In the genomic region with DNA sequence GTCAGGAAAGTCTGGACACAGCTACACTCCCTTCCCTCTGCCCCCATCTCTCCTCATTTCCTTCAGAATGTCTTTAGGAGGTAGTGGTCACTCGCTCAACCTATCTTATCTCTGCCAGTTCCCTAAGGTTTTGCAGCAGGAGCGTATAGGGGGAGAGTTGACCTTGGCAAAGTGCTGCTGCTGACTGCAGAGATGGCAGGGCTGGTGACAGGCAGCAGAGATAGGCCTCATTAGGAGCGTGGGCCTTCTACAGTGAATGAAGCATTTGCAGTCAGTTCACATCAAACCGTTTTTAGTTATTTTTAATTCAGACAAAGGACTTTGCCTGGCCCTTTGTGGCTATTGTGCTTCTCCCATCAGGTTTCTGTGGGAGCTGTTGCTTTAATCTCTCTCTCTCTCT, we compare ENCODE assay signal across 20 mouse cellular contexts. TPM values are rescaled to one million over a fixed set of nuclear protein-coding genes. Genes with fewer than 3 reads are reported as not detected.
DNase-seq lines count a peak whose midpoint lies in the region; ATAC-seq lines count a peak whose summit lies in the region.
"Had no signal": no experiment of that assay in that cellular context is flagged by ENCODE, and none has a peak within 500 bp of the region (broad histone marks: within the 10 kb centered on the region; RNA-seq: fewer than 3 reads in every experiment).

No protein-coding gene starts in this region.

- DNase-seq in heart, postnatal 10 days = no peak
- DNase-seq in adrenal gland, adult 2 months = no peak
- no peak for DNase-seq in urinary bladder, postnatal 4 days (ENCODE audit: low spot score in 2 of 2)
- DNase-seq: cerebellum, adult 18-20 months; embryo, embryonic 11 days; gastrocnemius, adult 2 months; kidney, postnatal 25 days; thymus, postnatal 14 days had no signal

- no peak overlapping the region for H3K9ac ChIP-seq in heart, embryonic 15.5 days
- no peak overlapping the region for H3K9ac ChIP-seq in forebrain, embryonic 15.5 days (replicated peaks)
- H3K9ac ChIP-seq in hindbrain, embryonic 16.5 days (ENCODE audit: low read depth, low read length) = no peak overlapping the region
- H3K9ac ChIP-seq in neural tube, embryonic 15.5 days (replicated peaks) = no peak overlapping the region
- no peak overlapping the region for H3K9ac ChIP-seq in intestine, embryonic 16.5 days (ENCODE audit: low read depth, low read length)
- H3K9ac ChIP-seq: intestine, embryonic 15.5 days; limb, embryonic 15.5 days; lung, embryonic 15.5 days; neural tube, embryonic 13.5 days had no signal

- peak overlapping the region; percentile 24 for H3K27ac ChIP-seq in heart, embryonic 15.5 days
- peak overlapping the region; percentile 41 for H3K27ac ChIP-seq in forebrain, embryonic 15.5 days (replicated peaks)
- no peak overlapping the region for H3K27ac ChIP-seq in hindbrain, embryonic 16.5 days (ENCODE audit: low read depth, low read length)
- H3K27ac ChIP-seq in neural tube, embryonic 15.5 days (replicated peaks) = 0 out of 2 replicates have a peak overlapping the region, but pooled peaks have one; percentile 1
- H3K27ac ChIP-seq in intestine, embryonic 16.5 days (ENCODE audit: low read length) = no peak overlapping the region
- H3K27ac ChIP-seq: gastrocnemius, adult 2 months; intestine, embryonic 15.5 days; limb, embryonic 15.5 days; lung, embryonic 15.5 days; neural tube, embryonic 13.5 days had no signal

- H3K4me1 ChIP-seq in heart, embryonic 15.5 days (replicated peaks) = peaks cover 23% of the 10 kb centered on the region
- H3K4me1 ChIP-seq in forebrain, embryonic 15.5 days = peaks cover 36% of the 10 kb centered on the region
- H3K4me1 ChIP-seq in hindbrain, embryonic 16.5 days (ENCODE audit: control insufficient read depth, insufficient read depth, low read depth, low read length) = peaks cover 16% of the 10 kb centered on the region
- H3K4me1 ChIP-seq in neural tube, embryonic 15.5 days = peaks cover 19% of the 10 kb centered on the region; the same call in 1 of the 2 replicates
- H3K4me1 ChIP-seq in intestine, embryonic 16.5 days (ENCODE audit: control insufficient read depth, insufficient read depth, low read length) = 0 out of 2 replicates have a peak, but pooled peaks cover 6% of the 10 kb centered on the region
- H3K4me1 ChIP-seq: limb, embryonic 15.5 days; lung, embryonic 15.5 days had no signal

- H3K36me3 ChIP-seq in heart, embryonic 15.5 days = 0 out of 2 replicates have a peak, but pooled peaks cover 4% of the 10 kb centered on the region
- 0 out of 2 replicates have a peak, but pooled peaks cover 4% of the 10 kb centered on the region for H3K36me3 ChIP-seq in forebrain, embryonic 15.5 days
- 0 out of 2 replicates have a peak, but pooled peaks cover 2% of the 10 kb centered on the region for H3K36me3 ChIP-seq in hindbrain, embryonic 16.5 days (ENCODE audit: control insufficient read depth, insufficient read depth, low read length)
- H3K36me3 ChIP-seq in neural tube, embryonic 15.5 days = no peaks in the 10 kb centered on the region
- H3K36me3 ChIP-seq in intestine, embryonic 16.5 days (ENCODE audit: control insufficient read depth, insufficient read depth, low read length) = no peaks in the 10 kb centered on the region
- H3K36me3 ChIP-seq: intestine, embryonic 15.5 days; limb, embryonic 15.5 days; lung, embryonic 15.5 days had no signal

- no peaks in the 10 kb centered on the region for H3K27me3 ChIP-seq in heart, embryonic 15.5 days
- H3K27me3 ChIP-seq in forebrain, embryonic 15.5 days = no peaks in the 10 kb centered on the region
- H3K27me3 ChIP-seq in hindbrain, embryonic 16.5 days (replicated peaks; ENCODE audit: control insufficient read depth, insufficient read depth, low read length) = no peaks in the 10 kb centered on the region
- H3K27me3 ChIP-seq in neural tube, embryonic 15.5 days (replicated peaks) = no peaks in the 10 kb centered on the region
- no peaks in the 10 kb centered on the region for H3K27me3 ChIP-seq in intestine, embryonic 16.5 days (replicated peaks; ENCODE audit: control insufficient read depth, insufficient read depth, low read length)
- H3K27me3 ChIP-seq: intestine, embryonic 15.5 days; limb, embryonic 15.5 days; lung, embryonic 15.5 days; neural tube, embryonic 13.5 days had no signal

- 16% methylated on average over 4 of the region's 4 CpGs for WGBS in heart, embryonic 15.5 days
- WGBS in forebrain, embryonic 15.5 days = 14% methylated on average over 4 of the region's 4 CpGs
- 33% methylated on average over 4 of the region's 4 CpGs for WGBS in hindbrain, embryonic 16.5 days
- WGBS in neural tube, embryonic 15.5 days = 38% methylated on average over 4 of the region's 4 CpGs
- WGBS in intestine, embryonic 16.5 days = 73% methylated on average over 4 of the region's 4 CpGs

- no peaks in the 10 kb centered on the region for H3K9me3 ChIP-seq in heart, embryonic 15.5 days (replicated peaks)
- H3K9me3 ChIP-seq in forebrain, embryonic 15.5 days = no peaks in the 10 kb centered on the region
- no peaks in the 10 kb centered on the region for H3K9me3 ChIP-seq in hindbrain, embryonic 16.5 days (ENCODE audit: control insufficient read depth, low read length)
- H3K9me3 ChIP-seq in neural tube, embryonic 15.5 days (replicated peaks) = no peaks in the 10 kb centered on the region
- H3K9me3 ChIP-seq in intestine, embryonic 16.5 days (ENCODE audit: control insufficient read depth, low read length) = no peaks in the 10 kb centered on the region
- H3K9me3 ChIP-seq: intestine, embryonic 15.5 days; limb, embryonic 15.5 days; lung, embryonic 15.5 days; megakaryocyte, embryonic 14.5 days; neural tube, embryonic 13.5 days had no signal

- no peak overlapping the region for H3K4me2 ChIP-seq in heart, embryonic 15.5 days
- no peak overlapping the region for H3K4me2 ChIP-seq in forebrain, embryonic 15.5 days (replicated peaks)
- H3K4me2 ChIP-seq in hindbrain, embryonic 16.5 days (ENCODE audit: low read length) = no peak overlapping the region
- H3K4me2 ChIP-seq in neural tube, embryonic 15.5 days = no peak overlapping the region
- H3K4me2 ChIP-seq in intestine, embryonic 16.5 days (ENCODE audit: low read depth, low read length) = no peak overlapping the region
- H3K4me2 ChIP-seq: intestine, embryonic 15.5 days; limb, embryonic 15.5 days; lung, embryonic 15.5 days; neural tube, embryonic 13.5 days had no signal

- peak; percentile 69 for ATAC-seq in heart, embryonic 15.5 days (replicated peaks; ENCODE audit: insufficient number of reproducible peaks, insufficient read depth, low FRiP score, low read depth)
- ATAC-seq in forebrain, embryonic 15.5 days (replicated peaks) = peak; percentile 53; the same call in 1 of the 2 replicates
- peak; percentile 31; the same call in 1 of the 2 replicates for ATAC-seq in hindbrain, embryonic 16.5 days
- ATAC-seq in neural tube, embryonic 15.5 days (ENCODE audit: low FRiP score) = no peak
- no peak for ATAC-seq in intestine, embryonic 16.5 days
- ATAC-seq: activated CD4-positive, CD25-positive, alpha-beta regulatory T cell, adult 4 months; intestine, embryonic 15.5 days had no signal

- H3K4me3 ChIP-seq in heart, embryonic 15.5 days = no peak overlapping the region
- no peak overlapping the region for H3K4me3 ChIP-seq in forebrain, embryonic 15.5 days
- no peak overlapping the region for H3K4me3 ChIP-seq in hindbrain, embryonic 16.5 days (ENCODE audit: low read length)
- H3K4me3 ChIP-seq in neural tube, embryonic 15.5 days (replicated peaks) = no peak overlapping the region
- H3K4me3 ChIP-seq in intestine, embryonic 16.5 days (ENCODE audit: low read length) = no peak overlapping the region
- H3K4me3 ChIP-seq: erythroblast, embryonic 14.5 days; gastrocnemius, adult 2 months; intestine, embryonic 15.5 days; limb, embryonic 15.5 days; lung, embryonic 15.5 days; megakaryocyte, embryonic 14.5 days; neural tube, embryonic 13.5 days had no signal

- intact Hi-C loops in heart, postnatal 10 days (cut with DNase I) = no loop called here

RNA-seq across cellular contexts. Expression of a gene that starts 35.1 kb away (rescaled TPM):
- polyA plus RNA-seq in heart, embryonic 15.5 days (2015; fragmentation: Nextera tagmentation; extraction: Ambion mirVana) = 53.4 and 54.8 TPM in 2 replicates
- 10 to 100 TPM; 20.7 to 30.5 TPM for total RNA-seq in heart, postnatal 10 days (2021)
- 456 and 468 TPM in 2 replicates for polyA plus RNA-seq in forebrain, embryonic 15.5 days (2015; fragmentation: Nextera tagmentation; extraction: Ambion mirVana)
- 362 and 384 TPM in 2 replicates for polyA plus RNA-seq in hindbrain, embryonic 16.5 days (2015; fragmentation: Nextera tagmentation; extraction: Ambion mirVana)
- polyA plus RNA-seq in neural tube, embryonic 15.5 days (2015; fragmentation: Nextera tagmentation; extraction: Ambion mirVana) = 294 and 351 TPM in 2 replicates
- 10 to 100 TPM; 32.8 to 39.5 TPM for total RNA-seq in adrenal gland, adult 2 months (2021)
- 3.3 and 3.7 TPM in 2 replicates for polyA plus RNA-seq in adrenal gland, adult 2 months (2012; rRNA removed)
- polyA plus RNA-seq in intestine, embryonic 16.5 days (2015; fragmentation: Nextera tagmentation; extraction: Ambion mirVana) = 40.5 and 49.1 TPM in 2 replicates
- polyA plus RNA-seq: erythroblast, embryonic 14.5 days had no signal

Comparison
In these comparisons a context has a peak if more than half of its experiments do, and no peak if none do; other contexts are left out.
1. ATAC-seq: peak in heart, embryonic 15.5 days (single experiment), forebrain, embryonic 15.5 days (single experiment) and hindbrain, embryonic 16.5 days (single experiment); none in neural tube, embryonic 15.5 days (single experiment) and intestine, embryonic 16.5 days (single experiment).
2. H3K27ac ChIP-seq: peak in heart, embryonic 15.5 days (single experiment), forebrain, embryonic 15.5 days (single experiment) and neural tube, embryonic 15.5 days (single experiment); none in hindbrain, embryonic 16.5 days (single experiment) and intestine, embryonic 16.5 days (single experiment).